Mouse (Mus musculus) gastrocnemius, postnatal 10 days (tissue): ENCODE measurements around the gene Kmt5b. TPM values are rescaled to one million over a fixed set of nuclear protein-coding genes. Genes with fewer than 3 reads are reported as not detected.

Source experiments
- DNase-seq: peaks from one replicate; pipeline ENCODE4 v3.0.0; 2021; ENCODE audit warnings: mixed read lengths
- total RNA-seq, 2 experiments: library from RNA; stranded (reverse); gene quantifications; 2 replicates each; pipeline ENCODE4 v1.2.3; 2021

Gene Kmt5b
- total RNA-seq, 2 experiments from 2014 or later, result 25.0 to 32.5 TPM

DNA sequence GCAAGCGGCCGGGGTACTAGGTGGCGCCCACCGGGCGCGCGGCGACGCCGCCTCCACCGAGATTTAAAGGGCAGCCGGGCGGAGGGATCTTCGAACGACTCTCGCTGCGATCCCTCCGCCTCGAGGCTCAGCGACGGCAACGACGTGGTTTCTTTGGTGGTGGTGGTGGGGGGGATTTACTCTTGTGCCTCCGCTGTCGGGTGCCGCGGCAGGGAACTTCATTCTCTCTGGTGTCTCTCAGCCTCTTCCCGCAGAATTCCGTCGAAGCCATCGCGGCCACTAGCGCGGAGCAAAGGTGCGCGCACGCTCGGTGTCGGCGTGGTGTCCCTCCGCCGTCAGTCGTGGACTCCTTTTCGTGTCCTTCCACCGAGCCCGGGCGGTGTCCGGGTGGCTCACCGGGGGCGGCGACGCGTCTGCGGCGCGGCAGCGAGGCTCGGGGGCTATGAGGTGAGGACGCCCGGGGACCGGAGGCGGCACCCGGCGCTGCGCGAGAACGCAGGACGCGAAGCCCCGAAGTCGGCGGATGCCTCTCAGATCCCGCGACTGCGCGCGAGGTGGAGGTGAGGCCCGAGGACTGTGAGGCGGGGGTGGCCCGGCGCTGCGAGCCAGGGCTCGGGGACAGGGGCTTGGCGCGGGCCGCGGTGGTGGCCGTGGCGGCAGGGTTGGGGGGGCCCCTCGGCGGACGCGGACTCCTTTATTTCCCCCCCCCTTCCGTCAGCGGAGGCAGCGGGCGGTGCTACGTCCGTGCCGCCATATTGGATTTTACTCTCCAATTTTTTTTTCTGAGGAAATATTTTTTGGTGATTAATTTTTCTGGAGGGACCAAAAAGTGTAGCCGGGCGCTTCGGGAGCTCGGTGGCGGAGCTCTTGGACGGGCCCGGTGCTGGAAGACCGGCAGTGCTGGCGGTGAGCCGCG lies 818 bp downstream of the Kmt5b start:
- DNase-seq, result peak; percentile 92

- peak; percentile 95 for DNase-seq
Observed at GRCm38 (mm10) chr19:3768697-3769383, 1.6 kb downstream of the Kmt5b start.

GRCm38 (mm10) chr19:3769533-3769932 lies 2.3 kb downstream of the Kmt5b start:
- no peak for DNase-seq

- no peak for DNase-seq
Observed at GRCm38 (mm10) chr19:3774159-3774558, 6.9 kb downstream of the Kmt5b start.

GRCm38 (mm10) chr19:3778713-3779112 lies 11.5 kb downstream of the Kmt5b start:
- DNase-seq, result no peak

- no peak for DNase-seq
Observed at GRCm38 (mm10) chr19:3790077-3790476, 22.9 kb downstream of the Kmt5b start.

GRCm38 (mm10) chr19:3805526-3805925 lies 38.3 kb downstream of the Kmt5b start:
- no peak for DNase-seq

GRCm38 (mm10) chr19:3810536-3811233 lies 43.5 kb downstream of the Kmt5b start:
- DNase-seq, result no peak

DNA sequence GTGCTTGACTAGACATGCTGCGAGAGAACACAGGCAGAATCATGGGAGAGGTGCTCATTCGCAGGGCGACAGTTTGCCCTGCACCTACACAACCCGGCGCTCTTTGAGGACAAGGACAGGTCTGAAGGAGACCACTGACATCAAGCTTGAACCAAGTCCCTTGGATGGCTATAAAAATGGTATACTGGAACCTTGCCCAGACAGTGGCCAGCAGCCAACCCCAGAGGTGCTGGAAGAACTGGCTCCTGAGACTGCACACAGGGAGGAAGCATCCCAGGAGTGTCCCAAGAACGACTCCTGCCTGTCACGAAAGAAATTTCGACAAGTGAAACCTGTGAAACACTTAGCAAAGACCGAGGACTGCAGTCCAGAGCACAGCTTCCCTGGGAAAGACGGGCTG lies 47.2 kb downstream of the Kmt5b start:
- DNase-seq, result no peak

- DNase-seq, result no peak
Observed at GRCm38 (mm10) chr19:3815824-3816223, 48.6 kb downstream of the Kmt5b start.

DNA sequence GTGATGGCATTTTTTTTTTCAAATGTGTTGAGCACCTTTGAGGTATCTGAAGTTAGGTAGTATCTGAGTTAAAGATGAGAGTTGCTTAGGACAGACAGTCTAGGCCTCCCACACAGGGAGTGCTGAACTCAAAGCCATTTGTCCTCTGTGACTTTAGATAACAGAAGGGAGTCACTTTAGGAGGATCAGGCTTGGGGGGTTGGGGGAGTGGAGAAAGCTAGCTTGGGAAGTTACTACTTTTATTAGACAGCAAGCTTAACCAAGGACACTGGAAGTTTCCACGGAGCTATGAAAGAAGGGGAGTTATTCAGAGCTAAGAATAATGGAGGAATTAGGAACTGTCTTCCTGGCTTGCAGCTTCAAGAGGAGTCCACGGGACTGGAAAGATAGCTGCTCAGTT lies 51.9 kb downstream of the Kmt5b start:
- no peak for DNase-seq

DNA sequence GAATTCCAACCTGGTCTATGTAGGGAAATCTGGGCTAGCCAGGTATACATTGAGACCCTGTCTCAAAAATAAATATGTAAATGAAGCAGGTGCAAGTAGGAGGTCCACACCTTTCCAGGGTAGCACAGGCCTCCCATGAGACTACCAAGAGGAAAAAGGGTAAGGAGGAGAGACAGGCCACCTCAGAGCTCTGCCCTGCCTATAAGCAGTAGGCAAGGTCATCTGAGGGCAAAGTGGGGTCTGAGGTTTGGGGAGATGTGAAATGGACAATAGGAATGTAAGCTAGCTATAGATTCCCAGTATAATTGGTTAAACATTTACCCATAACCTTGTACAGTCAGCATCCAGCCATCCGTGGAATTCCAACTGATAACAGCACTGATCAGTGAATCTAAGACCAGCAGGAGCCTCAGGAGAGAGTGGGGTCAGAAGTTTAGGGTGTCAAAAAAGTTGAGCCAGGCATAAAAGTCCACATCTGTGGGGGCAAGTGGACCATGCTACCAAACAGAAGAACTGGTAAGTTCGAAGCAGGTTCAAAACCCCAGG lies 52.8 kb downstream of the Kmt5b start:
- no peak for DNase-seq

GRCm38 (mm10) chr19:3825044-3825443 lies 57.8 kb downstream of the Kmt5b start:
- DNase-seq, result no peak

- no peak for DNase-seq
Observed at GRCm38 (mm10) chr19:3829863-3830262, 62.6 kb downstream of the Kmt5b start.

DNA sequence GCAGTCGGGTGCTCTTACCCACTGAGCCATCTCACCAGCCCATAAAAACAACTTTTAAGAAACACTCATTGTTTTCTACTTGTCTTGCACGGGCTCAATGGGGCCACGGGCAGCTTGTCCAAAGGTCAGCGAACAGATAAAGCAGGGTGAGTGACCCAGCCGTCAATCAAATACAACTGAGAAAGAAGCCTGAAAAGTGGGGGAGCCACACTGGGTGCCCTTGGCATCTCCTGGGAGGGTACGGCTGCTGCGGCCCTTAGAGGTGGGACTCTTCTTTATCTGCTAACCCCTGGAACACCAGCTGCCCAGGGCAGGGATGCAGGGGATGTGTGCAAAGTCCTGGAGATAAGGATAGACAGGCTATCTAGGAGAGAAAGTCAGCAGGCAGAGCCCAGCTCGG lies 64.5 kb downstream of the Kmt5b start:
- no peak for DNase-seq

- no peak for DNase-seq
Observed at GRCm38 (mm10) chr19:3832851-3833353, 65.7 kb downstream of the Kmt5b start.

DNA sequence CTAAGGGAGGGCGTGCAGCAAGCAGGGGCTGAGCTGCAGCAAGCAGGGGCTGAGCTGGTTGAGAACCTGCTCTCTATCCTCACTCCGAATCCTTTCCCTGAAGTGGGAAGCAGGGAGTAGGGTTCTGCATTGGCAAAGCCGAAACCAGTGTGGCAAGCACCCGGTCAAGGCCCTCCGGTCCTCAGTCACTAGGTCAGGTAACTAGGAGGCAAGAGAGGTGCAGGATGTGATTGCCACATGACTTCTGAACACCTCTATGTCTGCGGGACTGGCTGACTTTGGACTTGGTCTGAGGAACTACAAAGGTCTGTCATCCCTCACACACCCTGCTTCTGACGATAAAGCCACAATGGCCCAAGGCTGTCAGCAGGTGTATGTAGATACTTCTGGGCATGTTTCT lies 67.1 kb downstream of the Kmt5b start:
- no peak for DNase-seq

GRCm38 (mm10) chr19:3836791-3837190 lies 69.6 kb downstream of the Kmt5b start:
- DNase-seq, result no peak

DNA sequence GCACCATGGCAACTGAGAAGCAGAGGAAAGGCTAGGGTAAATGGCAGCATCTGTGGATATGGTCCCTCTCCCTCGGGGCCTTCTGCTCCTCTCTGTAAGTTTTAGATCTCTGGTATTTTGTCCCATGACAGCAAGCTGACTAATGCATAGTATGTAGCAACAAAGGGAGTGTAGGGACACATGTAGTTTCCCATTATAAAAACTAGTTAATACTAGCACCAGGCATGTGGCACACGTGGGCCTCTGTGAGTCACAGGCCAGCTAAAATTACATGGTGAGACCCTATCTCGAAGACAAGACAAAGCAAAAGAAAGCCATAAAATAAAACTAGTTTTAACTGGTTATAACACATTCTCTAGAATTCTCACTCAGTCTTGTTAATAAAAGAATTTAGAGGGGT lies 71.7 kb downstream of the Kmt5b start:
- DNase-seq, result no peak

- no peak for DNase-seq
Observed at GRCm38 (mm10) chr19:3839686-3840085, 72.5 kb downstream of the Kmt5b start.

DNA sequence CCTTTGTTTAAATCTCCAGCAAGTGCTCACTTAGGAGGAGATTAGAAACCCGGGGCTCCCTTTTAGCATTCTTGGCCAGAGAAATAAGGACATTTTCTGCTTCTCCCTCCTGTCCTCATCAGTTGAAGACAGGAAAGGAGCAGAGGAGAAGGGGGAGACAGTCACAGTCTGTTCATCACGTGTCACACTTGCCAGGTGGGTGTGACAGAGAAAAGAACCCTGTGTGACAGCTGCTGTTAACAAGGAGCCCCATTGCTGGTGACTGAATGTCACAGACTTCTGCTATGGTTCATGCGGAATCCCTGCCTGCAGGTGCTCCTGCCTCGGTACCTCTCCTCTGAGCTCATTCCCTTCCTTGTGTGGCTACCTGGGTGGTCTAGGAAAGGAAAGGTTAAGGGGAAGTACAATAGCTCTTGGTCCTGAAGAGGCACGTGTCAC lies 73.0 kb downstream of the Kmt5b start:
- no peak for DNase-seq

DNA sequence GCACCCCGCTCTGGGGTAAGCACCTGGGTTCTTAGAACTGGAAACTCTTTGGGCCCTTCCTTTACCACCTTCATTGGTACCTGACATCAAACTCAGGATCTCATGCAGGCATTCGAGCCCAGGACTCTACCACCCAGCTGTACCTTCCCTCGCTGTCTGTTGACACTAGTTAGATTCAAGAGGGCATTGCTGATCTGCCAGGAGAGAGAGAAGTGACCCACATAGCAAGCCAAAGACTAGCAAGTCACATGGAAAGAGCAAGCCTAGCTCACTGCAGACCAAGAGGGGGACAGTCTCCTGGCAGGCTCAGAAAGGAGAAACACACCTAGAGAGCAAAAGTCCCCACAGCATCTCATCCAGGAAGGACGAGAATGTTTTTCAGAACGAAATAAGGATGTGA lies 73.5 kb downstream of the Kmt5b start:
- DNase-seq, result no peak
